Mouse (Mus musculus) urinary bladder, postnatal 36 days (tissue): Measurements from ENCODE around the gene Cyb5b.
"Not testable (repeated sequence)": the region's sequence is repeated elsewhere in the genome, so short reads cannot be mapped to it uniquely, and the experiment has no call there.

Experiments used
- DNase-seq, 2 experiments: peaks; one replicate each; pipeline ENCODE4 v3.0.0; 2022; ENCODE audit warnings: low spot score in 2 of 2, mixed read lengths in 1 of 2

The Cyb5b gene

DNA sequence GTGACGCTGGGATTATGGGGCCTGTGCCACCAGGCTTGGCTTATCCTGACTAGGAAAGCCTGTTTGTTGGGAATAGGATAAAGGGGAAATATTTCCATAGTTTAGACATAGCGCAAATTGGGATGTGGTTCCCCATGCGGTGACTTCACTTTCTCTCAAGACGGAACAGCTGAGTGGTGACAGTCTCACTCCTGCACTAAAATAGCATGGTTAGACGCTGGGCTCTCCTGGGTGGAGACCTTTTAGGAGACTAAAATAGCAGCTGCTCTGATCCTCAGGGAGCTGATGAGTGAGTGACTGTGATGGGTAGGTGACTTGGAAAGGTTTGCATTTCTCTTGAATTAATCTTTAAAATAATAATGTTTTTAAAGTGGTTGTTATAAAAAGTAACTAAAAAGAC lies 17.4 kb downstream of the Cyb5b start:
- DNase-seq: no peak

DNA sequence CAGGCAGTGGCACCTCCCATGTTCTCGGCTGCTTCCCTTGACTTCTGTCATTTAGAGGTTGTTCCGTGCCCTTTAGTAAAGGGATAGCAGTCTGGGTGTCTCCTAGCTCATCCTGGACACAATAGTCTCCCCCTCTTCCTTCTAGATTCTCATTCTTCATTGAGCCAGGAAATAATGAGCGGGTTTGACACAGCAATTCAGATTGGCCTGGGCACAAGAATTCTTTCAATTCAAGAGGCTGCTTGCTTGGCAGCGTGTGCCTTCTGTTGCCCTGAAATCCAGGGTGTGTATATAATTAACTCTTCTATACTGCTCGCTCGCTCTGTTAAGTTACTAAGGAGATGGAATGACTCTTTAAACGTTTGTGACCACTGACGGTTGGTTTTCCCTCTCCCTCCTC lies 21.7 kb downstream of the Cyb5b start:
- DNase-seq: no peak

DNA sequence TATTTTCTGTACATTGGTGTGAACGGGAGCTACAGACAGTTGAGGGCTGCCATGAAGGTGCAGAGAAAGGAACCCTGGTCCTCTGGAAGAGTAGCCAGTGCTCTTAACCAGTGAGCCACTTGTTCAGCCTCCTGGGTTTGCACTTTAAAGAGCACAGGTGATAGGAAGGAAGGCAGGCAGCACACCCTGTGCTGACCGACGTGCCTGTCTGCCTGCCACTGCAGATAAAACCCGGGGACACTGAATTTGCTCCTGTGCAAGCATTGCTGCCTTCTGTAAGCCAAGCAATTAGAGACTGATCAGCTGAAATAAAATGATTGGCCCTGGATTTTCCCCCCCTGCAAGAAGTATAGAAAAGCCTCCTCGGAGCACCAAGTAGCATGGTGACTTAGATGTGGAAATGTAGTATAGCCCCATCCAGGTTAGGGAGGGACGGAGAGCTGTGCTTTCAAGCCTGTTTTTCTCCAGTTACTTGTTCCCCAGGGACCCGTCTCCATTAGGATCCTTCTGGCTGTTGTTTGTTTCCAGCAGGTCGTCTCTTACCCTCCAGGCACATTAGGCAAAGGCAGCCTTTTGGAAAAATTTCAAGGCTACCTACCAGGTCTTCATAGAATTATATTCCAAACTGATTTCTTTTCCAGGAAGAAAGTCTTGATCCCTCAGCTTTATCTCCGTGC lies 22.7 kb downstream of the Cyb5b start:
- no peak for DNase-seq

DNA sequence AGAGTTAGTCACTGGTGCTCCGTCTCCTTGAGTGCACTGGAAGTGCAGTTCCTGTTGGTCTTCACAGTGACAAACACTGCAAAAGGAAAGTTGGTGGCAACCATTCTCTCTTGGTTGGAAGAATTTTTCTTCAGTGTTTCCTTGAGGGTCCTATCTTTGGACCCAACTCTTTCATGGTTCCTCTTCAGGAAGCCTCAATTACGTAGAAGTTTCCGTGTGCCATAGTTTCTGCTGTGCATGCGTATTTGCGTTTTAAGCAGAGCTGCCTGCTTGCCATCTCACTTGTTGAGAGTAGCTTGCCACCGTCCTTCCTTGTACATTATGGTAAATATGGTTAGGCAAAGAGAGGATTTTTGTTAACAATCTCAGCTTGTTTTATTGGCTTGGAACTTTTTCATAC lies 30.7 kb downstream of the Cyb5b start:
- DNase-seq: no peak

DNA sequence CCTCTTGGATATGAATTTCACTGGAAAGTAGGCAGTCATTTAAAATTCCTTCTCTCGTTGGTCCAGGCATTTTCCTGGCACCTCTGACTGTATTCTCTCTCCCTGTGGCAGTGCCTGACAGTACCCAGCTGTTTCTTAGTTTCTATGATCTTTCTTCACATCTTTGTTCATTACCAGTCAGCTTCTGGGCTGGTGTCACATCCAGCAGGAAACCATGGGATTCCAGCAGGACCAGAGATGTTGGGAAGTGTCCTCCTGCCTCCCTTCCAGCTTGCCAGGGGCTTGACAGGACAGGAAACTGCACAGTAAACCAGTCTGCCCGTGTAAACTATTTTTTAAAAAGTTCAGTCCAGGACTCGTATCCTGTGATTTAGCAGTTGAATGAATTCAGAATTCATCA lies 34.6 kb downstream of the Cyb5b start:
- DNase-seq: no peak

DNA sequence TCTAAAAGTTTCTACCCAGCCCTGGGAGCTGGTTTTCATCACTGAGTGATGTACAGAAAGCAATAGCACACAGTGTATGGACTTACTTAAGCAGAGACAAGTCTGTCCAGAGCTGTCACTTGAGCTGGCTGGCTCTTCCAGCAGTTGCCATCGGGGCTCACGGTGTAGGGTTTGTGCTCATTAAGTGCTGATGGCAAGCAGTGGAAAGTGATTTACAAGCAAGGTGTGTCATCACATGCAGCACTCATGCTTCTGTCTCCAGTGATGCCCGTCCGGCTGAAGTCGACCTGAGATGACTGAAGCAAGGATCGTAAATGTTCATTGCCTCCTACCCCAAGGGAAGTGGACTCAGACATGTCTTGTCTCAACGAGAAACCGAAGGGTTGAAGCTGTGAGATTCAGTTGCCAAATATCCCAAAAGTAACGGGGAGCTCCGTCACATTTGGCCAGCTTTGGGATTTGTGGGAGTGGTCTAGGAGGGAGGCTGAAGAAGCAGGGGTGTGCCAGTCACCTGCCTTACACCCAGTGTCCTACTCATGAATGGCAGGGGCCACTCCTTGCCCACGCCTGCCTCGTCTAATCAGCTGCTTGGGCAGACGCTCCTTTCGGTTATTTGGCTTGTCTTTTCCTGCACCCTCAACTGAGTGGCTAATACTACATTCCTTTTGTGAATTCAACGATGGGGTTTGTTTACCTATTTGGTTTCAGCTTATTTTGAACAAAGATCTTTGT lies 36.4 kb downstream of the Cyb5b start:
- DNase-seq: no peak

DNA sequence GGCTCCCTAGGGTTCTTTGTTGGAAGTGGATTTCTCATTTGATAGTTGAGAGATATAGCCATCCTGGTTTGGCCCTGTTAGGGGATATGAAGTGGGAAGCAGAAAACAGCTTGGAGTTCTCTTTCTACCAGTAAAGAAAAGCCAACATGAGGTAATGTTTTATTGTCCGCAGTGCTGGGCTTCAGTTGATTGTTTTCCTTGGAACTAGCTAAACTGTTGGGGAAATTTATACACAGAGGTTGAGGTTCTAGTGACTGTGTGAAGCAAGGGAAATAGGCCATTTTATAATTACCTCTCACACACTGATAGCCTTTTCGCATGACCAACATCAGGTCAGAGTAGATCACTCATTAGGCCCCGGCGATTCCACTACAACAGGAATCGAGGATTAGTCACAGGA lies 37.2 kb downstream of the Cyb5b start:
- DNase-seq: no peak

DNA sequence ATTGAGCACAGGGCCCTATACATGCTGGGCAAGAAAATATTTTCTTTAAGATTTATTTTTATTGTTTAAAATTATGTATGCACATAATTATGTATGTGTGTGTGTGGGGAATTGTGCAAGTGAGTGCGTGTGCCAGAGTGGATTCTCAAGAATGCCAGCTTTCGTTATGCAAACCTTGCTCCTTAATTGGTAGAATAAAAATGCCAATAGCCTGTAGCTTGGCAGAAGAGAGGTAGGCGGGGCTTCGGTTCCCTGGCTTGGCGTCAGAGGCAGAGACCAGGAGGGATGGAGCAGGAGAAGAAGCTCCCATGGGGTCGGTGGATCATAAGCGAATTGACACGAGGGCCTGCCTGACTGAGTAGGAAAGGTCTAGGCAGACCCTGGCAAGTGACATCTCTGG lies 42.2 kb downstream of the Cyb5b start:
- peak in 1 of 2 experiments; percentile 28 for DNase-seq

DNA sequence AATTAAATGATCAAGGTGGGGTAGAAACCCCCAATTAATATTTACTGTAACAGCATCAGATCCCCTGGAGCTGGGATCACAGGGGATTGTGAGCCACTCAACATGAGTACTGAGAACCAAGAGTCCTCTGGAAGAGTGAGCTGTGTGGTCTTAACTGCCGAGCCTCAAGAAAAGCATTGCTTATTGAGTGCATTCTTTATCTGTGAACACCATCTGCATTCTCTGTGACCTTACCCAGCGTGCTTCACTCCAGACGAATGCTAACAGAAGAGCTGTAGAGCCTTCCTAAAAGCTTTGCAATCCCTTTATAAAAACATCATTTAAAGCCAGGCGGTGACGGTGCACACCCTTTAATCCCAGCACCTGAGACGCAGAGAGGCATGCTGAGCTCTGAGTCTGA lies 42.9 kb downstream of the Cyb5b start:
- no peak for DNase-seq

DNA sequence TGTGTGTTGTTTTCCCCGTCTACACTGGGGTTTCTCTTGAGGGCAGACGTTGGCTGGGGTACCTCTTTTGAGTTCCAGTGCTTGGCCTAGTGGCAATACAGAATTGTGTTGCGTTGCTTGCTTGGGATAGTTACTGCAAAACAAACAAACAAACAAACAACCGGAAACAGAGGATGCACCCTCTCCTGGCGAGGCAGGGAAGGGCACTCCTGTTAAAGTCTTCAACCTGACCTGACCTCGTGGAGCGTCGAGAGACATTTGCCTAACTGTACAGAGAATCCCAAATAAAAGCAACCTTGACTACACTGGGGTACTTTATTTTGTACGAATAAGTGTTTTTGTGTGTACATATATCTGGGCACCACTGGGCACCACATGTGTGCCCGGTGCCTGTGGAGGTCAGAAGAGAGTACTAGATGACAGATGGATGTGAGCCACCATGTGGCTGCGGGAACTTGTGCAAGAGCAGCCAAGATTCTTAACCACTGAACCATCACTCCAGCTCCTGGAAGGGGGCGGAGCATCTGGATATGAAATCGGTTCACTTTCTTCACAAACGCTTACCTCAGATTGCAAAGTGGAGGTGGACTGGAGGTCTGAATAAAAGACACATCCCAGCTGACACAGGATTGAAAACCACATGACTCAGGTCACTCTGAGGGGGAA lies 44.5 kb downstream of the Cyb5b start:
- no peak for DNase-seq

DNA sequence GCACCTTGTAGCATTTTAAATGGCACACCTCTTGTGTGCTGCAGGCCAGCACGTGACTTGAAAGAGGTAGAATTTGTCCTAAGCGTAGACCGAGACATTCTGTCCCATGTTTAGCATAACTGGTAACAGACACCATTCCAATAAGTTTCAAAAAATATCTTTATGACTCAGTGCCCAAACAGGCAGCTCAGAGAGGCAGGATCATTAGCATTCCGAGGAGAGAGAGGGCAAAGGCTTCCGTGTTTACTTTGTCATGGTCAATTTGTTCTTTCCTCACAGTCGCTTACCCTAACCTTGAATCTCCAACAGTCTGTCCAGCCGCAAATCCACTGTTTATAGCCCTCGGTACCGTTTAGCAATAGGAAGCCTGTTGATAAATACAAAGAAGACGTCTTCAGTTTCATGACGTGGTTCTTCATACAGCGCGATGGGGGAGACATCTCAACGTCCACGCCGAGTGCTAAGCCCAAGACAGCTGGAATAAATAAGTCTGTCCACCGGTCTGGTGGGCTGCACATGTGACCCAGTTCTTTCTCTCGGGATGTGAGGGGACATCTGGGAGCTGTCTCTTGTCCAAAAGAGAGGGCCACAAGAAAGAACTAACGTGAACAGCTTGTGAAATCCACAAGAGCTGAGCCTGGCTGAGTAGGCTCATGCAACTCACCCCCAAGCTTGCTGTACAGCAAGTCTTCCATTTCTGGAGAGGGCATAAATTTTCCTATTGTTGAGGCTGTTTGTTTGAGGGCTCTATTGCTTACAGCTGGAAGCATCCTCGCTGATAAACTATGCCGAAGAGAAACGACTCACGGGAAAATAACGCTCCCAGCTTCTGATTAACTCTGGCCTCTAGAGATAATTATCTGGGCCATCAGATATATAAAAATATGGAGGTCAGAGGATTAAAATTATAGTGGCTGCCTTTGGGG lies 47.7 kb downstream of the Cyb5b start:
- no peak for DNase-seq

DNA sequence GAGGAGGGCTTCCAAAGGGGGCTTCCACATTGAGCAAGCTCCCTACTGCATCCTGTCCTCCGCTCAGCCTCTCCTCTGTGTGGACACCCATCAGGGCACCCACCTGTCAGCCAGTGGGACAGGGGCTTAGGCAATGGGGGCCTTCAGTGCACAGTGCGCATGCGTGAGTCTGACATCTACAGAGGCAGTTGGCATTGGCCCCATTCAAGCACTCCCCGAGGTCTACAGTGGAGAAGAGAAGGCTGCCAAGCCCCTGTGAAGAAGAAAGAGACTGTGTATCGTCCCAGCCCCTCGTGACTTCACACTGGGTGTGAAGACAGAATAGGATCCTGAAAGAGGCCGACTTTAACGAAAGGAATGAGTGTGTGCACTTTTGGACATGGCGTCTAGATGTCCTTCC lies 54.7 kb downstream of the Cyb5b start:
- DNase-seq: peak in 1 of 2 experiments; percentile 8

DNA sequence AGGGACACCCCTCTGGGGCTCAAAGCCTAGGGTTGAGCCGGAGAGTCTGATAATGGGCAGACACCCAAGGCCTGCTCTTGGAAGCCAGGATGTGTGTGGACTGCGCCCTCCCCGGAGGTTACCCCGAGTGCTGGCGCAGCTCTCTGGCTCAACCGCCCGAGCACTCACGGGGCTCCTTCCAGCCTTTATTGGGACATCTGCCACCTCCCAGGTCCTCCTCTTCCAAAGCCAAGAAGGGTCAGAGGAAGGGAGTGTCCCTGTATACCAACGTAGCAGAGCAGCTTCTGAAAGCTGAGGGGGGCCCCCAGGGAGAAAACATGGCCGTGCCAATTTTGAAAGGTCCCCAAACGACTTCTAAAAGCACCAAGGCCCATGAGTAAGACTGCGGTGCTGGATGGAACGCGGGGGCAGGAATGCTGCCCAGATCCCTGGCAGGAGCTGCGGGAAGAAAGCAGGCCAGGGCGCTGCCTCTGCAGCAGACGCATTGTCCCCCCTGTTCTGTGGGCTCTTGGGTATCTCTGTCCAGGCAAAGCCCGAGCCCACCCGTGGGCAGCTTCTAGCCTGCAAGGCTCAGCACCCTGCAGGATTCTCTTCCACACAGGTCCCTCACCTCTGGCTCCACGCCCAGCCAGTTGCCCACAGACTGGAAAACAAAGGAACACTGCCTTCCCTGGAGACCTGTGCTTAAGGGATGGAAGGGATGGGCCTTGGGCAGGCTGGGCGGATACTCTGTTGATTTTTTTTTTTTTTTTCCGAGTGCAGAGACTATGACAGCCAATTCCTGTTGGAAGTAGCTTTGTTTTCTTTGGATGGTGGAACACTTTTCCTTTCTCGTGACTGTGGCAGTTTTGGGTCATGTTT lies 55.5 kb downstream of the Cyb5b start:
- DNase-seq: peak; percentile 43 to 77

DNA sequence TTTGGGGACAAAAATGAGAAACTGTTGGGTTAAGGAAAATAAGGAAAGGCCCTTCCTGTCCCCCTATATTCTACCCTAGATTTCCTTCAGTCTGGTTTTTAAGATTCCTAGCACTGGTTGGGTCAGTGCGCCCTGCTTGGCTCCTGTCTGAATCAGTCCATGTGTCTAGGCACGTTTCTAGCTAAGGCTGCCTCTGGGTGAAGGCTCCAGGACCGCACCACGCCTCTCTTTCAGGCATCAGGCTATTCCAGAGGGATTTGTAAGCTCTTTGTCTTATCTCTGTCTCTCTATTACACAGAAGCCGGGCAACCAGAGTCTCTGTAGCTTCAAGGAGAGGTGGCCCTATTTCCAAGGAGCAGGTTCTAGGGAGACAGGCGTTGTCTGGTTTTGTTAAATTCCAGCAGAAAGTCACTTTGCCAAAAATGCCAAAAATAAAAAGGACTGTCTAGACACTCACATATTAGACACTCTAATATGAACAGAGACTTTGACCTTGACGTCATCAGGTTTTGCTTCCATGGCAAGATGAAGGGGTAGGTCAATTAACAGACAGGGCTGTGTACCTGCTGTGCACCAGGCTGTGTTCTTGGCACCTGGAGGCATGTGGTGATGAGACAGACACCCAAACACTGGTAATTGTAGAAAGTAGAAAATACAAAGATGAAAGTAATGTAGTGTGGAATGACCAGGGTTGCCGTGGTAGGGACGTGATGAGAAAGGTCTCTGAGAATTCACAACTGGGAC lies 56.5 kb downstream of the Cyb5b start:
- peak; percentile 18 to 59 for DNase-seq

DNA sequence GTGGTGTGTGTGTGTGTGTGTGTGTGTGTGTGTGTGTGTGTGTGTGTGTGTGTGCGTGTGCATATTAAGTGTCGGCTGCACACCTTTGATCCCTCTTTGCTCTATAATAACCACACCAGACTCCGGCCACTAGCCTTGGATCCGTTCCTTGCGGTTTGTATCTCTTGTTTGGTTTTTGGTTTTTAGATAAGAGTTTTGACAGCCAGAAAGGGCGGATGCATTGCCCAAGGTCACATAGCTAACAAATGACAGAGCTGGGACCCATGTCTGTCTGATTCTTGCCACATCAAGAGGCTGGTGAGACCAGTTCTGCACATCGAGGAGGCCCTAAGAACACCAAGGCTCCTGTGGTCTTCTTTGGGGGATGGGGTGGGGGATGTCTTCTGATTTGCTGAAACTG lies 58.7 kb downstream of the Cyb5b start:
- DNase-seq: peak; percentile 33 to 35

DNA sequence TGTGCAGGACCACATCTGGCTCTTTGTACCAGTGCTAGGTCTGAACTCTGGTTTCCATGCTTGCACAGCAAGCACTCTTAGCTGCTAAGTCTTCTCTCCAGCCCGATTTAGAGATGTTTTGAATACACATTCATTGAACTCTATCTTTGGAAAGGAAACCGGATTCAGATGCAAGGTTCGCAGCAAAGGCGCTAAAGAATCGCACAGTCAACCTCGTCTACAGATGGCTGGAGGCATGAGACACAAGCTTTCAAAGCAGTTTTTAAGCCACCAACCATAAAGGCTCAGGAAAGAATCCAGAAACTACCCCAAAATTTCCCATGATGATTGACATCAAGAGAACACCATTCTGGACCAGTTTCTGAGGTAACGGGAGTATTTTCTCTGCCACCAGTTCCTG lies 61.6 kb downstream of the Cyb5b start:
- no peak for DNase-seq

DNA sequence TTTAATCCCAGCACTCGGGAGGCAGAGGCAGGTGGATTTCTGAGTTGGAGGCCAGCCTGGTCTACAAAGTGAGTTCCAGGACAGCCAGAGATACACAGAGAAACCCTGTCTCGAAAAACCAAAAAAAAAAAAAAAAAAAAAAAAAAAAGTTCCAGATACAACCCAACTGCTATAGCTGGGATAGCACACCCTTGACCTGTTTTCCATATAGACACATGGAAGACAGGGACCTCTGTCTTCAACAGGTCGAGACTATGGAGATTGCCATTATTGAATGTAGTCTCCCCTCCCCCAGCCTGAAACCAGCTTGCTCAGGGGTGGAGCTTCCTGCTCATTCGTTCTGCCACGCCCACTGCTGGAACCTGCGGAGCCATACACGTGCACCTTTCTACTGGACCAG lies 66.8 kb downstream of the Cyb5b start:
- DNase-seq: not testable (repeated sequence)

DNA sequence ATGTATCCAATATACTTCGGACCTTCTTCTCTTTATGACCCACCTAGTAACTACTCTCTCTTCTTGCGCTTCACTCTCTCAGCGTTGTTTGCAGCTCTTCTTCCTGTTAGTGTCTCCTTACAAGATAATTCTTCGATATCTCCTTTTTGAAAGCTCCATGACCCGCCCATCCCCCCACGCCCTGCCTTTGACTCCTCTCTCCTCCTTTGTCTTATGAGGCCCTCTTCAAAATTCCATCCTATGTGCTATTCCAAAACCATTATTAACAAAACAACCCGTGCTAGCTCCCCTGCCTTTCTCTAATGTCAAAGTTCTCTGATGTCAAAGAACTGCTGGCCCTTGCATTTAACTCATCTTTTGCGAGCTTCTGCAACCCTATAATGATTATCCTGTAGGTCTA lies 67.7 kb downstream of the Cyb5b start:
- DNase-seq: no peak

DNA sequence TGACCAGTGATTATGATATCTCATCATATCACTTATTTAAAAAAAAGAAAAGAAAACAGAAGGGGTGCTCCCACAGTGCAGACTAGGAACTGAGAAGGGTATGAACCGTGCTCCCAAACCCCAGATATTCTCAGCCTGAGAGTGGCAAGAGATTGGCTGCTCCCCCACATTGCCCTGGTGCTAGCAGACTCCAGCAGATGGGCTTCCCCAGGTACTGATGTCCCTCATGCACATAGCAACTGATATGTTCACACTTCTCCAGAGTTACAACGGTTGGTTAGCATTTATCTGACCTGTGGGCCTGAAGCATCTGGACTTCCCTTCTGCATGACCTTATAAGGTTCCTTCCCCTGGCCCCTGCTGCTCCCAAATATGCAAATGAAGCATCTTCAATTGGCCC lies 68.6 kb downstream of the Cyb5b start:
- no peak for DNase-seq
